Mouse (Mus musculus) erythroblast, embryonic 14.5 days (primary cell): Measurements from ENCODE around the gene Adamts2.

Source experiments
- GATA1 ChIP-seq: IDR thresholded peaks from 2 replicates; pipeline ENCODE4 v1.6.1; 2012; ENCODE audit warnings: low read length, inconsistent platforms, mixed read lengths
- TAL1 ChIP-seq: IDR thresholded peaks from 3 replicates; pipeline ENCODE4 v1.6.1; 2012; ENCODE audit warnings: low read length, inconsistent platforms, mixed read lengths

DNA sequence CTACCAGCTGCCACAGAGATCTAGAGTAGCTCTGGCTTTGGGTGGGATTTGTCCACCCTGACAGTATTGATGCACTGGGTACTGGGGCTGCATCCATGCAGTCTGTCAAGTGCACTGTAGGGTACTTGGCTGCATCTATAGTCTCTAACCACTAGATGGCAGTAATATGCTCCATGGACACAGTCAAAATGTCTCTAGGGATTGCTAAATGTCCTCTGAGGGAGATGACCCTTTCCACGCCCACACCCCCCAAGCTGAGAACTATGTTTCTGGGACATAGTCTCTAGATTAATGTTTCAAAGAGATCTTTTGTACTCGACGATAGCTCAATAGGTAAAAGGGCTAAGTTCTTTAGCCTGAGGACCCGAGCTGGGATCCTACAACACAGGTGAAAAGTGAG is 42.8 kb upstream of the Adamts2 start:
- TF ChIP-seq GATA1 (no peak), TAL1 (no peak)
